Mouse (Mus musculus): ENCODE data around the gene 1700086D15Rik.

Gene 1700086D15Rik

DNA sequence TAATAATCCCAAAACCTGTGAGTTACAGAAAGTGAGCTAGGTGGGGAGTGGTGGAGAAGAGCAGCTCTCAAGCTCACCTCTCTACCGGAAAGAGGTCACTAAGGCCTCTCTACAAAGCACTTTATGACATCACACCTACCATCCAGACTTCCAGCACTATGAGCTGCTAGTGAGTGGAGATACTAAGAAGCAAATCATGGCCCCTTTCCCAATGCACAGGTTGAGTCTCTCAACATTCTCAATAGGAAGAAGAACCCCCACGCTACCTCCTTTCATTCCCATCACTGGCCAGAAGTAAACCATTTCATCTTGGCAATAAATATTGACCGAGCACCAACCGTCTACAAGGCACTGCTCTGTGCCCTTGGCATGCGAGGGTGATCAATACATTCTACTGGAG lies at the start of gene 1700086D15Rik:
Gene 1700086D15Rik, minus strand, starts transcription at position 101 of the 400 bp plus-strand sequence.
- no peak for DNase-seq (ENCODE audit: low read depth, low spot score)

DNA sequence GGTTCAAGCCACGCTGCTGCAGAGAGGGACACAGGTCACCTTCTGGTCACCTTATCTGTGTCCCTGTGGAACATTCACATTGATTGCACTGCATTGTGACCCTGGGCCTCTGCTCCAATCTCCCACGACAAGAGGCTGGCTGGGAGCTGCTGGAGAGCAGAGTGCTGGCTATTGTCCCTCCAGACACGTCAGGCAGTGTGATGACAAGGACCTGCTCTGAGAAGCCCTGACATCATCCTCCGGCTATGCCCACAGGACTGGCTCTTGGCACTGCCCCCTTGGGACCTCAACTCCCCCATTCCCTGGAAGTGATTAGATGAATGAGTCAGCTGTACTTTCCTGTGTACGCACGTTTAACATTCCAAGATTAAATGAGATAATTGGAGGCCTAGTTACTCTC lies 49.8 kb upstream of the 1700086D15Rik start:
- no peak for DNase-seq (ENCODE audit: low read depth, low spot score)

GRCm38 (mm10) chr11:65205306-65205705 lies 45.6 kb upstream of the 1700086D15Rik start:
- no peak for DNase-seq (ENCODE audit: low read depth, low spot score)

- DNase-seq (ENCODE audit: low read depth, low spot score) = no peak
Observed at GRCm38 (mm10) chr11:65204651-65205050, 45.0 kb upstream of the 1700086D15Rik start.

DNA sequence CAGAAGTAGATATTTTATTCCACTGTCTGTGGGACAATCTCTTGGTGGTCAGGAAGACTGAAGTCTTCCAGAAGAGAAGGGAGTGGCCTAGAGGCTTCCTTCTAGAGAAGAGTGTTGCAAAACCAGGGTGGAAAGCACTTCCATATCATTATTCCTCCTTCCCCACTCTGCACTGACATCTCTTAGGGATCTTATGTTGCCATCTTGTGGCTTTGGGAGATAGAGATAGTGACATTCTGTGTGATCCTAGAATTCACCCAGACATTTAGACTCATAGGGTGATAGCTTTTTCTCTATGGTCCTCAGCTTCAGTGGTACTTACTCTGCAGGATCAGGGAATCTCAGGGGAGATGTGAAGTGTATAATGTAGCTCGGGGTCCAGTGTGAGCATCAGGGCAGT lies 43.3 kb upstream of the 1700086D15Rik start:
- DNase-seq (ENCODE audit: low read depth, low spot score) = no peak

GRCm38 (mm10) chr11:65202236-65202635 lies 42.5 kb upstream of the 1700086D15Rik start:
- no peak for DNase-seq (ENCODE audit: low read depth, low spot score)

DNA sequence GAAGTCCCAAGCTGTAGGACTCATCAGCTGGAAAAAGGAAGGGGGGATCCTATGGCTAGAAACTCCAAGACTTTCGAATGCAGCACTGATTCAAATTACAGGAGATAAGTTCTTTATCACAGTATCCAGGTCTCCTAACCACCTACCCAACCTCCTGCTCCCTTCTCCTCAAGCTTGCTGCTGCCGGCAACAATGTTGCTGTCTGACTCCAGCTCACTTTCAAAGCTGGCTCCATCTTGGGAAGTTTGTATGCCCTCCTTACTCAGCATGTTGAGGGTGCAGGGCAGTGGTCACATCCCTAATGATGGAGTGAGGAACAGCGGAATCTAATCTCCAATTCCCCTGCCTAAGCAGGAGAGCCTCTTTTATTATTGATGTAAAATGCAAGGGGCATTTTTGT lies 38.3 kb upstream of the 1700086D15Rik start:
- DNase-seq (ENCODE audit: low read depth, low spot score) = no peak

DNA sequence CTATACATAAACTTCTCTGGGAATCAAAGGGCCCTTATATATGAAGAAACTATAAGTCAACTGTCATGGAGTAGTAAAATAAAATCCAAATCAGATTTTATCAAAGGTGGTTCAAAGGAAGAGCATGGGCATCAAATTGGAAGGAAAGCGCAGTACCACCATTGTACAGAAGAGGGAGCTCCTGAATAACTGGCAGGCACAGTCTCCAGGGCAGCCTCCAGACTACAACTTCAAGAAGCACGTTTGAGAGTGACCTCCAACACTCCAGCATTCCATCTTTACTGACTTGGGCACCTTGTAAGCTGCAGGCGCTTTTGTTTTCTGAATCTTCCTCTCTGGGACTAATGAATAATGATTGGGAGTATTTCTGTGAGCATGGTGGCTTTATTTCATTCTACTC lies 37.6 kb upstream of the 1700086D15Rik start:
- DNase-seq (ENCODE audit: low read depth, low spot score) = peak; percentile 34

- DNase-seq (ENCODE audit: low read depth, low spot score) = no peak
Observed at GRCm38 (mm10) chr11:65186974-65187373, 27.3 kb upstream of the 1700086D15Rik start.

DNA sequence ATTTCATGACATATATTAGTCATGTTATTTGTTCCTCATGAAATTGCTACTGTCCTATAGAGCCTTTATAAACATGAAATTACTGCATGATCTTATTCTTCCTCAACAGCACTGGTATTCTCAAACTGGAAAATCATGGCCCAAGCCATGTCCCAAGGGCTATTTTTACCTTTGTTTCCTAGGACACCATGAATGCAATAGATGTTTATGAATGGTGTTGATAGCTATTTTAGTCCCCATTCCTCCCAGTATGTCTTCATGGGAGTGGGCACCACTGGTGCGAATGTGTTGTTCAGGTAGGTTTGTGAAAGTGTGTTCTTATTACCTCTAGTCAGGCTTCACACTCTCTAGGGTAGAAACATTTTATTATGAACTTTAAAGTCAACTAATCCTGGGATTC lies 25.4 kb upstream of the 1700086D15Rik start:
- DNase-seq (ENCODE audit: low read depth, low spot score) = no peak

- DNase-seq (ENCODE audit: low read depth, low spot score) = no peak
Observed at GRCm38 (mm10) chr11:65170121-65170750, 10.5 kb upstream of the 1700086D15Rik start.

GRCm38 (mm10) chr11:65162767-65163120 lies 3.1 kb upstream of the 1700086D15Rik start, which contains the start of gene Arhgap44:
TSS of gene Arhgap44 (minus strand) at chr11:65162961.
- DNase-seq (ENCODE audit: low read depth, low spot score) = no peak

- no peak for DNase-seq (ENCODE audit: low read depth, low spot score)
Observed at GRCm38 (mm10) chr11:65161881-65162766, 2.4 kb upstream of the 1700086D15Rik start.

DNA sequence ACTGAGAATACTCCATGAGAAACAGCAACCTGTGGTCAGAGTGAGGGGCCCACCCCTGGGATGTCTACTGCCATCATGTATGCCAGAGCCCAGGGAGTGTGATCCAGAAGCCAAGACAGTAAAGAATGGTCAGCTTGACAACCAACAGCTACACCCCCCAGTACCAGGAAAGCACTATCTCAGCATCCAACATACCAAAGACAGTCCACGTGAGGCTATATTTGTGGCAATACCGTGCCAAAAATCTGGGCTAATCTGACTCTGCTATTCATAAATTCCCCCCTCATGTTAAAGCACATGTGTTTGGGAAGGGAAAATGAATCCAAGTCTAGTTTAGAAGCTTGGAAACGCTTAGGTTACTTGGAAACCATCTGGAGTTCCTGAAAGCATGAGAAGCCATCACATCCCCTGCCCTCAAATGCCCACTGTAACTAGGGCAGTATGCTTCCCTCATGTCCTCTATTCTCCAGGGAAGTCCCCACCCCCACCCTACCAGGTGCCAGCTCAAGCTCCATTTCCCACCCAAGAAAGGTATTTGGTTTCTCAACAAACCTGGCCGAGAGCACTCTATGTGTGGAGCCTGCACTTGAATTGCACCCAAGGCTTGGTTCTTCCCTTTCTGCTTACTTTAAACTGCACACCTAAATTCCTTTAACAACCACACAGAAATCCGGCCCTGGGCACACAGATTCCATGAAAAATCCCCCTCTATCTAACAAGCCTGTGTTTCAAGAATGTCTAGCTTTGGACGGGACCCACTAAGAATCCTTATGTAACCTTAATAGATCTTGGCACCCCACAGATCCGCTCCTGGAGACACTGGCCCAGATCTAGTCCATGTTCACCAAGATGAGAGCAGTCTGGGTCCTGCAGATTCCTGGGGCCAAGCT lies 1.5 kb upstream of the 1700086D15Rik start:
- no peak for DNase-seq (ENCODE audit: low read depth, low spot score)

DNA sequence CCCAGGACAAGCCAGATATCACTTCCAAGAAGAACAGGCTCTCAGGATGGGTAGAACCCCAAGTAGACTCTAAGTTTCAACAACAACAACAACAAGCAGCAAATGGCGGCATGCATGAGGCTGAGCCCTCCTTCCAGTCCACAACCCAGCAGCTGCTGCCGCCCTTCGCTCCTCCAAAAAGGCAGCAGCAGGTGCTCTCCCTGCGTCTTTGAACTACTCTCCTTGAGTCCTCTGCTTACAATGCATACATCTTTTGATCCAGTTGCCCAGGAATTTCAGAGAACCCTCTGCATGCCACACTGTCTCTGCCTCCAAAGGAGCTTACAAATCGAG lies 1.1 kb downstream of the 1700086D15Rik start:
- DNase-seq (ENCODE audit: low read depth, low spot score) = no peak

GRCm38 (mm10) chr11:65157966-65158657 lies 1.6 kb downstream of the 1700086D15Rik start:
- no peak for DNase-seq (ENCODE audit: low read depth, low spot score)

GRCm38 (mm10) chr11:65153006-65153405 lies 6.7 kb downstream of the 1700086D15Rik start:
- DNase-seq (ENCODE audit: low read depth, low spot score) = no peak

DNA sequence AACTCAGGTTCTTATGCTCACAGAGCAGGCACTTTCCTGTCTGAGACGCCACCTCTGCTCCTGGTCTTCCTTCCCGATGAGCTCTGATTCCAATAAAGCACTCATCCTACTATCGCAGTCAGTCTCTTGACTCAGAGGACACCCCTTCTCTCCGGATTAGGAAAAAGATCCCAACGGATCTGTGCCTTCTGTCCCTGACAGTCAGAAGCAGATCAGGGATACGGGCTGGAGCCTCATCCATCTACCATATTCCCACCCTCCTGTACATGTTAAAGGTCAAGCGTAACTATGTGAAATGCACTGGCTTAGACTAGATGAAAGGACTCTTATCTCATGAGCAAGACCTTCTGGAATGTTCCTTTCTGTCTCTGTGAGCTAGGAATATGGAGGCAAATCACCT lies 11.2 kb downstream of the 1700086D15Rik start:
- DNase-seq (ENCODE audit: low read depth, low spot score) = no peak

GRCm38 (mm10) chr11:65142838-65143417 lies 16.8 kb downstream of the 1700086D15Rik start:
- DNase-seq (ENCODE audit: low read depth, low spot score) = no peak

- no peak for DNase-seq (ENCODE audit: low read depth, low spot score)
Observed at GRCm38 (mm10) chr11:65139030-65139429, 20.7 kb downstream of the 1700086D15Rik start.

GRCm38 (mm10) chr11:65137145-65137652 lies 22.5 kb downstream of the 1700086D15Rik start:
- no peak for DNase-seq (ENCODE audit: low read depth, low spot score)

All from CD4-positive, CD25-positive, alpha-beta regulatory T cell, adult 2 months (primary cell).